Mouse (Mus musculus) heart, postnatal 36 days (tissue): ENCODE data around the gene Lrmda. TPM values are rescaled to one million over a fixed set of nuclear protein-coding genes. Genes with fewer than 3 reads are reported as not detected.

Experiments used
- DNase-seq, 2 experiments: peaks; one replicate each; pipeline ENCODE4 v3.0.0; 2021 to 2022
- intact Hi-C: fragments of 180-260 bp; cut with DNase I; formaldehyde crosslinking; loops from one replicate; pipeline ENCODE4 v1.15.1; 2025
- total RNA-seq, 2 experiments: library from RNA; stranded (reverse); gene quantifications; 2 replicates each; pipeline ENCODE4 v1.2.3; 2021

Lrmda gene
- total RNA-seq, 2 experiments from 2014 or later: 1.1 to 1.7 TPM

- no peak for DNase-seq
- intact Hi-C loops: no loop called here
These were observed 182.2 kb downstream of the Lrmda start for GRCm38 (mm10) chr14:22201667-22202066.

- no peak for DNase-seq
- intact Hi-C loops: no loop called here
These were observed 191.1 kb downstream of the Lrmda start for GRCm38 (mm10) chr14:22210601-22211000.

- no peak for DNase-seq
- intact Hi-C loops: no loop called here
These were observed 198.7 kb downstream of the Lrmda start for GRCm38 (mm10) chr14:22218183-22218582.

- intact Hi-C loops: no loop called here
- DNase-seq: no peak
These were observed 202.5 kb downstream of the Lrmda start for GRCm38 (mm10) chr14:22222038-22222437.

GRCm38 (mm10) chr14:22222574-22222973 lies 203.1 kb downstream of the Lrmda start:
- no peak for DNase-seq
- intact Hi-C loops: no loop called here

- intact Hi-C loops: no loop called here
- no peak for DNase-seq
These were observed 206.7 kb downstream of the Lrmda start for GRCm38 (mm10) chr14:22226205-22226604.

- intact Hi-C loops: no loop called here
- no peak for DNase-seq
These were observed 208.9 kb downstream of the Lrmda start for GRCm38 (mm10) chr14:22228253-22228968.

- intact Hi-C loops: no loop called here
- no peak for DNase-seq
These were observed 220.8 kb downstream of the Lrmda start for GRCm38 (mm10) chr14:22240315-22240714.

- DNase-seq: no peak
- intact Hi-C loops: no loop called here
These were observed 235.9 kb downstream of the Lrmda start for GRCm38 (mm10) chr14:22255458-22255857.

GRCm38 (mm10) chr14:22256274-22256673 lies 236.8 kb downstream of the Lrmda start:
- intact Hi-C loops: no loop called here
- no peak for DNase-seq

GRCm38 (mm10) chr14:22259376-22260032 lies 240.0 kb downstream of the Lrmda start:
- DNase-seq: no peak
- intact Hi-C loops: no loop called here

- intact Hi-C loops: no loop called here
- no peak for DNase-seq
These were observed 240.5 kb downstream of the Lrmda start for GRCm38 (mm10) chr14:22260033-22260419.

GRCm38 (mm10) chr14:22265229-22265905 lies 245.9 kb downstream of the Lrmda start:
- intact Hi-C loops: no loop called here
- DNase-seq: no peak

- intact Hi-C loops: no loop called here
- DNase-seq: no peak
These were observed 250.3 kb downstream of the Lrmda start for GRCm38 (mm10) chr14:22269812-22270211.

- DNase-seq: no peak
- intact Hi-C loops: no loop called here
These were observed 258.5 kb downstream of the Lrmda start for GRCm38 (mm10) chr14:22278053-22278452.

- intact Hi-C loops: no loop called here
- DNase-seq: no peak
These were observed 260.1 kb downstream of the Lrmda start for GRCm38 (mm10) chr14:22279591-22279990.

- DNase-seq: no peak
- intact Hi-C loops: no loop called here
These were observed 262.1 kb downstream of the Lrmda start for GRCm38 (mm10) chr14:22281630-22282029.

GRCm38 (mm10) chr14:22282847-22283246 lies 263.3 kb downstream of the Lrmda start:
- DNase-seq: no peak
- intact Hi-C loops: no loop called here

GRCm38 (mm10) chr14:22283722-22284121 lies 264.2 kb downstream of the Lrmda start:
- intact Hi-C loops: no loop called here
- no peak for DNase-seq

- no peak for DNase-seq
- intact Hi-C loops: no loop called here
These were observed 265.5 kb downstream of the Lrmda start for GRCm38 (mm10) chr14:22284823-22285517.

- intact Hi-C loops: no loop called here
- DNase-seq: no peak
These were observed 266.3 kb downstream of the Lrmda start for GRCm38 (mm10) chr14:22285826-22286225.
